8 mouse cellular contexts compared by ENCODE assay signal in the genomic region with DNA sequence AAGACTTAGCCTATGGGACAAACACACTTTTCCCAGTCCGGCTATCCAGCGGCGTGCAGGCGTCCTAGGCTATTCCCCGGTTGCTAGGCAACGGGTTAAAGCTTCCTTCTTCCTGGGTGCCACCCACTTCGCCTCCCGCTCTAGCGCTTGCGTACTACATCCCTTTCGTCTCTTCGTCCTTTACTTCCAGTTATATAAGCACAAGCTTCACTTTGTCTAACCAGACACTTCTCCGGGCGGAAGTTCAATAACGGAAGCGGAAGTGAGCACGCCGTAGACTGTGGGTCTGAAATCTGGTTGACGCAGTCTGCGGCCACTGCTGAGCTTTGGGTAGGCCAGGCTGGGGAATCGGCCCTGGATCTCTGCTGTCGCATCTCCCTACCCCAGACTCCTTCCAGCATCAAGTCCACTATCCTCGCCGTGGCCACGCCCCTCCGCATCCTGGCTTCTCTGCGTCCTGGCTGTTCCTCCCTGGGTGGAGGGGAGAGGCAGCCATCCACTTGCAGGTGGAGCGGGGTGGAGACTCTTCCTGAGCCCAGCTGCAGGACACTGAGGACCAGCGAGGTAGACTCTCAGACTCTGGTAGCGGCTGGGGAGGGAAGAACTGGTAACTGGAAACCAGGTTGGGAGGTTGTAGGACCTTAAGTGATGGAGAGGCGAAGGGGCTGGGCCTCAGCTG. TPM values are rescaled to one million over a fixed set of nuclear protein-coding genes. Genes with fewer than 3 reads are reported as not detected.
DNase-seq lines count a peak whose midpoint lies in the region; ATAC-seq lines count a peak whose summit lies in the region.

Fam120b (plus strand) TSS at position 206 of the 679 bp plus-strand sequence.

- peak within 1 kb of the TSS; percentile 90 for H3K27ac ChIP-seq in lung, embryonic 16.5 days (ENCODE audit: low read length)

- H3K9ac ChIP-seq in lung, embryonic 16.5 days (ENCODE audit: low read length): peak within 1 kb of the TSS; percentile 94

- peak; percentile 99 for DNase-seq in MN1 (ENCODE audit: low spot score)
- DNase-seq in cerebellum, adult 8-10 months: peak; percentile 76
- peak; percentile 90 for DNase-seq in forelimb bud, embryonic 11.5 days (ENCODE audit: low read depth, low spot score)
- peak; percentile 84 for DNase-seq in layer of hippocampus, adult 9-10 months (ENCODE audit: low spot score)
- peak; percentile 47 for DNase-seq in ovary, postnatal 10 days (ENCODE audit: low spot score)
- peak; percentile 75 for DNase-seq in thymus, postnatal 10 days (ENCODE audit: low spot score in 2 of 2)

- peak within 1 kb of the TSS; percentile 72 for H3K4me2 ChIP-seq in lung, embryonic 16.5 days (ENCODE audit: low read depth, low read length)

- H3K36me3 ChIP-seq in lung, embryonic 16.5 days (ENCODE audit: control insufficient read depth, insufficient read depth, low read length): no peaks in the 10 kb centered on the region

- H3K4me3 ChIP-seq in lung, embryonic 16.5 days (ENCODE audit: low read length): peak within 1 kb of the TSS; percentile 91

- WGBS in lung, embryonic 16.5 days: under 1% methylated on average over 31 of the region's 31 CpGs

- no peaks in the 10 kb centered on the region for H3K9me3 ChIP-seq in lung, embryonic 16.5 days (ENCODE audit: control insufficient read depth, low read length)

- H3K4me1 ChIP-seq in lung, embryonic 16.5 days (replicated peaks; ENCODE audit: control insufficient read depth, insufficient read depth, low read length): peaks cover 13% of the 10 kb centered on the region

- ATAC-seq in hematopoietic stem cell, adult 5-6 weeks (replicated peaks in 1 of 2; ENCODE audit: insufficient read depth in 1 of 2, low FRiP score in 2 of 2, low TSS enrichment in 1 of 2, low read depth in 1 of 2, poor library complexity in 2 of 2, severe bottlenecking in 2 of 2): peak; percentile 95 to 98
- peak; percentile 98 for ATAC-seq in lung, embryonic 16.5 days (ENCODE audit: low read depth)

- no peaks in the 10 kb centered on the region for H3K27me3 ChIP-seq in lung, embryonic 16.5 days (ENCODE audit: control insufficient read depth, insufficient read depth, low read depth, low read length)

RNA-seq across cellular contexts. Expression of gene Fam120b, which starts in this region (rescaled TPM):
- 20.7 and 25.1 TPM in 2 replicates for total RNA-seq in hematopoietic stem cell, adult 5-6 weeks (2017)
- 26.1 and 27.4 TPM in 2 replicates for polyA plus RNA-seq in lung, embryonic 16.5 days (2015; fragmentation: Nextera tagmentation; extraction: Ambion mirVana)

Comparison
In these comparisons a context has a peak if more than half of its experiments do, and no peak if none do; other contexts are left out.
1. Peak in every context shown above with its lines: DNase-seq, ATAC-seq, H3K4me3 ChIP-seq and H3K27ac ChIP-seq.
2. DNase-seq: peak in every context shown above with its lines; median percentile 99 in MN1; 90 in forelimb bud, embryonic 11.5 days; 84 in layer of hippocampus, adult 9-10 months; 76 in cerebellum, adult 8-10 months; 75 in thymus, postnatal 10 days; 47 in ovary, postnatal 10 days.